Mouse (Mus musculus) layer of hippocampus, adult 8-10 months (tissue): ENCODE data around the gene Tnnt3. TPM values are rescaled to one million over a fixed set of nuclear protein-coding genes. Genes with fewer than 3 reads are reported as not detected.

Experiments
- DNase-seq, 2 experiments: peaks; one replicate each; pipeline ENCODE4 v3.0.0; 2022; ENCODE audit warnings: low spot score in 2 of 2
- total RNA-seq, 4 experiments: library from RNA; stranded (reverse); gene quantifications; 2 replicates each; pipeline ENCODE4 v1.2.4; 2022

Gene Tnnt3
- total RNA-seq, result 1 to 10 TPM in 2 of 4 experiments, not detected in 2; 1.2 to 3.8 TPM

GRCm38 (mm10) chr7:142498575-142498974 lies at the start of gene Tnnt3:
TSS of gene Tnnt3 (plus strand) at chr7:142498836.
- DNase-seq, result no peak

GRCm38 (mm10) chr7:142449038-142449617 lies 49.5 kb upstream of the Tnnt3 start:
- DNase-seq, result no peak

DNA sequence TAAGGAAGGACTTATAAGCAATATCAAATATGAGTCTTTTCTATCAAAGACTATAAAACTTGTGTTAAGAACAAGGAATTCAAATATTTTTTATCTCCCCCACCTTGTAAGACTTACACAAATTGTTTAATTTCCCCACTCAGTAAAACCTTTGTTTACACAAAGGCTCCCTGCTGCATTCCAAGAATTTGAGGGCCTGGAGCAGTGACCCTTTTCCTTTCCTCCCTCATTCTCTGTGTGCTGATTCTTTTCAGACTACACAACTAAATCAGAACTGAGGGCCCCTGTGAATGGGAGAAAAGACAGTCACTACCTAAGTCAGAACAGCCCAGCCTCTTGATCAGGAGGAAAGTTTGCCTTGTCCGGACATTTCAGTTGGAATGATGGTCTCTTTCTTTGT lies 43.9 kb upstream of the Tnnt3 start:
- DNase-seq, result no peak

- no peak for DNase-seq
Measured at GRCm38 (mm10) chr7:142455251-142455650, 43.4 kb upstream of the Tnnt3 start.

DNA sequence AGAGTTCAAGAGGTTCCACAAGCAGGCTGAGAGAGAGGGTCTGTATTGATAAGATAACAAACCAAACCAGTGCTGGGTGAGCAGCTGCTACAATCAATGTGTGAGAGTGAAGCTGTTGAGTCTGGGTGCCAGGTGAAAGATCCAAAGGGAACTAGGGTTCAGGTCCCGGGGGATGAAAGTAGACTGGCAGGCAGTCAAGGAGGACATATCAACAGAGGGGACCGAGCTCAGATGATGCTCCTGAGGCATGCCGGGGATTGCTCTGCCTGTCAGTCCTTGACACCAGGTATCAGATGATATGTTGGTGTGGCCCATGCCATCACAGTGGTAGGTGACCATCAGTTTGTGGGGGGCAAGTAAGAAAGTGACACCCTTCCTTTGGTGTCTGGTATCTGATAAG lies 41.8 kb upstream of the Tnnt3 start:
- DNase-seq, result no peak

GRCm38 (mm10) chr7:142457227-142457811 lies 41.3 kb upstream of the Tnnt3 start:
- peak; percentile 27 to 32 for DNase-seq

- DNase-seq, result no peak
Measured at GRCm38 (mm10) chr7:142458026-142458425, 40.6 kb upstream of the Tnnt3 start.

GRCm38 (mm10) chr7:142458676-142459298 lies 39.8 kb upstream of the Tnnt3 start:
- no peak for DNase-seq

- DNase-seq, result no peak
Measured at GRCm38 (mm10) chr7:142459299-142459691, 39.3 kb upstream of the Tnnt3 start.

- DNase-seq, result no peak
Measured at GRCm38 (mm10) chr7:142460636-142461077, 38.0 kb upstream of the Tnnt3 start, which contains the start of gene Lsp1. TSS of gene Lsp1 (plus strand) at chr7:142460809.

GRCm38 (mm10) chr7:142461446-142461845 lies 37.2 kb upstream of the Tnnt3 start:
- no peak for DNase-seq

DNA sequence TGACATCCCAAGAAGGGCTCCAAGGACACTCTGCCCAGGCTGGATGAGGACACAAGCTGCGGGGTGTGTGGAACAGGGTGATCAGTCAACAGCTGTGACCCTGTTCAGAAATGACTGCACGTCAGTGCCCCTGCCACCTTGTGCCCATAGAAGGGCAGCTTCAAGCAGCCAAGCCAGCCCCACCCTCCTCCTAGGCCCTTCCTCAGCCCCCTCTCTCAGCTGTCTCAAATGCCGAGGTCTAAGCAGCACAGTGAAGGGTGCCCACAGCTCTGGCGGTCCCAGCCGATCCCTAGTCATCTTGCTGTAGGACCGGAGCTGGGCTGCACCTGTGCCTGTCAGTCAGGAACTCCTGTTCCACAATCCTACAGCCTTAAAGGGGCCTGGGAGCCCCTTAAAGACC lies 36.4 kb upstream of the Tnnt3 start:
- no peak for DNase-seq

GRCm38 (mm10) chr7:142462594-142463078 lies 36.0 kb upstream of the Tnnt3 start:
- DNase-seq, result no peak

DNA sequence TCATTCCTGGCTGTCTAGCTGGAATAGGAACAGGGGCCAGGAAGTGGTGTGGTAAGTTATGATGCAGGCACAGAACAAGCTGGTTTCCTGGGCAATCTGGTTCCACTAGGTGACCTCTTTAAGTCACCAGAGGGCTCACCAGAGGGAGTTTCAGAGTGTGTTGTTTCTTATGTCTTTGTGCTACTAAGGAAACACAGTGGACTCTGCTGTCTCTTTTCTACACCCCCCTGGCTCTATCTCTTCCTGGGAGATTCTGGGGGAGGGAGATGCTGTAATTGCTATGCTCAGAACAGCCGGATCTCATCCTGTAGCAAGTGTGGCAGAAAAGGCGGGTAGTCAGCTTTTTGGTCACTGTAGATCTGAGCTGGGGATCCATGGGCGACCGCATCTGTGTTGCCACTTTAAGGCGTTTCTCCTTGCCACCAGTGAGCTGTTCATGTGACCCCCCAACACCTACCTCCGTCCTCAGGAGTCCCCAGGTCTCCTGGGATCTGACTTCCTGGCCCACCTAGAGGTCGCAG lies 28.4 kb upstream of the Tnnt3 start:
- DNase-seq, result no peak

- no peak for DNase-seq
Measured at GRCm38 (mm10) chr7:142470808-142471413, 27.7 kb upstream of the Tnnt3 start.

- no peak for DNase-seq
Measured at GRCm38 (mm10) chr7:142471414-142471861, 27.2 kb upstream of the Tnnt3 start.

DNA sequence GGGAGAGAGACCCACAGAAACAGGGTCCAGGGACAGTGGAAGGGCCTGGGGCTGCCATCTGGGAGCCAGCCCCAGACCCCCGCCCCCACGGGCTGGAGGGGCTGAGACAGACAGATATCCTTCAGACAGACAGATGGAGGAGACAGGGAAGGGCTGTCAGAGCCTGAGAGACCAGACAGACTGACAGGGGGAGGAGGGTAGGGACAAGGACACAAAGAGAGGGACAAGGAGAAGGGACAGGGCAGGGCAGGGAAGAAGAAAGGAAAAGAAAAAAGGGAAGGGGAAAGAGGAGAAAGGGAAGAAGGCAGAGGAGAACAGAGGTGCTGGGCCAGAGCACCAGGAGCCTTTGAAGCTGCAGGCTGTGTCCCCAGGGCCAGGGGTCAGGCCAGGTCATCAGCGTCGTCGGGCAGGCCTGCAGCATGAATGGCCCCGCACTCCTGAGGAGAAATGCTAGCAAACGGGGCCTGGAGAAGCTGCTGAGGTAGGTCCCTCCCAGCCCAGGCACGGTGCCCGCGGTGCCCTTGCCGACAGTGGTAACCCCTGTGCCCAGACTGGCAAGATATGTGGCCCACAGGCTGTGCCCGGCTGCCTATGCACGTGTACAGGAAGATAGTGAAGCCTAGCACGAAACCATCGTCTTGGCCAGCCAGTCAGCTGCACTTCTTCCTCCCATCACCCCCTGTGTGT lies 26.6 kb upstream of the Tnnt3 start:
- no peak for DNase-seq

GRCm38 (mm10) chr7:142472936-142473335 lies 25.7 kb upstream of the Tnnt3 start:
- DNase-seq, result no peak

DNA sequence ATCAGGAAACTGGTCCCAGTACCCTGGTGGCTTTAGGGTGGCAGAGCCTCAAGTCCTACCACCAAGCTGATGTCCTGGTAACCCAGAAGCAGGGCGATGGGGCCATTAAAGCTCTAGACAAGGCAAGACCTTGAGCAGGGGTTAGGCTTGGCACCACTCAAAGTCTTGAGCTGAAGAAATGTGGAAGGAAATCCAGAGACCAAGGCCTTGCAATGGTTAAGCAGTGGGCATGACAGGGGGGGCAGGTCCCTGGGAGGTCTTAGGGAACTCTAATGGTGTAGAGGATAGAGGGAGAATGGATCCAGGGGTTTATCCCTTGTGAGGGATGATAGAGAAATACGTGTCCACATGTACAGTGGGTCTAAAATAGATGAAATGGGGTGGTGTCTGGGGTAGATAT lies 25.2 kb upstream of the Tnnt3 start:
- DNase-seq, result no peak

GRCm38 (mm10) chr7:142474799-142475198 lies 23.8 kb upstream of the Tnnt3 start:
- DNase-seq, result no peak

DNA sequence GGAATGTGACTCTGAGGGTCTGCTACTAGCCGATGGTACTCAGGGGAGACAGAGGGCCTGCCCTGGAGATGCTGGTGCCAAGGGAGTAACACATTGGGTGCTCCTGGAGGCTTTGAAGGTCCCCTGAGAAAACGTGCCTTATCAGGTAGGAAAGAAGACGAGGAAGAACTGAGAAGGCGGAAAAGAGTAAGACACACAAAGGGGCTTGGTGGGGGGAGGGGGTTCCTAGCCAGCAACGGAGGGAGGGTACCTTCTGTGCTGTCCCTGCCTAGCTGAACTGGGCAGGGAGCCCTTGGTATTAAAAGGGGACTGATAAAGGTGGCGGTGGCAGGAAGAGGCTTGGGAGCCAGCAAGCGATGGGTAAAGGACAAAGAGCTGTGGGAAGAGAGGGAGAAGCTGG lies 23.0 kb upstream of the Tnnt3 start:
- DNase-seq, result no peak
